Mouse (Mus musculus) frontal cortex, postnatal 14 days (tissue): ENCODE measurements around the gene Slc19a1.

Source experiments
- DNase-seq, 2 experiments: peaks; one replicate each; pipeline ENCODE4 v3.0.0; 2022; ENCODE audit warnings: low spot score in 2 of 2

Slc19a1 gene

GRCm38 (mm10) chr10:77093817-77094216, 61.8 kb downstream of the Slc19a1 start:
- DNase-seq, result no peak

- DNase-seq, result no peak
Measured at GRCm38 (mm10) chr10:77095666-77096065, 63.6 kb downstream of the Slc19a1 start.

- no peak for DNase-seq
Measured at GRCm38 (mm10) chr10:77097006-77097889, 65.2 kb downstream of the Slc19a1 start.

GRCm38 (mm10) chr10:77097890-77098200, 65.8 kb downstream of the Slc19a1 start:
- DNase-seq, result no peak

- no peak for DNase-seq
Measured at GRCm38 (mm10) chr10:77098619-77099018, 66.6 kb downstream of the Slc19a1 start.

GRCm38 (mm10) chr10:77099777-77100176, 67.7 kb downstream of the Slc19a1 start:
- no peak for DNase-seq

GRCm38 (mm10) chr10:77103689-77104088, 71.6 kb downstream of the Slc19a1 start:
- DNase-seq, result no peak

- DNase-seq, result no peak
Measured at GRCm38 (mm10) chr10:77104327-77104726, 72.3 kb downstream of the Slc19a1 start.

- DNase-seq, result no peak
Measured at GRCm38 (mm10) chr10:77108106-77108505, 76.1 kb downstream of the Slc19a1 start.

GRCm38 (mm10) chr10:77110010-77110409, 78.0 kb downstream of the Slc19a1 start:
- no peak for DNase-seq
